Mouse (Mus musculus) embryo, embryonic 11.5 days (tissue): Measurements from ENCODE around the gene Vmn2r55.
"Not testable (repeated sequence)": the region's sequence is repeated elsewhere in the genome, so short reads cannot be mapped to it uniquely, and the experiment has no call there.

Experiments
- DNase-seq: peaks from one replicate; pipeline ENCODE4 v3.0.0-alpha.2; 2012; ENCODE audit warnings: low read depth, low spot score

Vmn2r55 gene

GRCm38 (mm10) chr7:12684903-12685302 lies at the start of gene Vmn2r55:
Gene Vmn2r55, minus strand, starts transcription at chr7:12685003.
- DNase-seq = not testable (repeated sequence)

DNA sequence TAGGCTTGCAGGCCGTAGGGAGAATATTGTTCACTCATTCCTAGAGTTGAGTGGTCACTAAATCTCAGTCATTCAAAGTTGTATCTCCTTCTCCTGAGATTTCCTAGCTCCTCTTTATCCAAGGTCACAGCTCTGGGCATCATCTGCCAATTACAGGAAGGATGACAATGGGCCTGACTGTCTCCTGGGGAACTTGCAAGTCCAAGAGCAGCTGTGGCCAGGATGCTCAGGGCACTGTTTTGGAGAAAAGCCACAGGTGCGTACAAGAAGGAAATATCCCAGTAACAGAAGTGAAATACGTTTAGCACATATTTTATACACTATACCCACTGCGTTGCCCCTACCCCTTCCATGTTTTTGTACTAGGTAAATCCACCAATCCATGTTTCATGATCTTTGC lies 44.6 kb downstream of the Vmn2r55 start, which contains the start of gene Vmn2r54:
Gene Vmn2r54, minus strand, starts transcription at position 101 of the 400 bp plus-strand sequence.
- DNase-seq = not testable (repeated sequence)

DNA sequence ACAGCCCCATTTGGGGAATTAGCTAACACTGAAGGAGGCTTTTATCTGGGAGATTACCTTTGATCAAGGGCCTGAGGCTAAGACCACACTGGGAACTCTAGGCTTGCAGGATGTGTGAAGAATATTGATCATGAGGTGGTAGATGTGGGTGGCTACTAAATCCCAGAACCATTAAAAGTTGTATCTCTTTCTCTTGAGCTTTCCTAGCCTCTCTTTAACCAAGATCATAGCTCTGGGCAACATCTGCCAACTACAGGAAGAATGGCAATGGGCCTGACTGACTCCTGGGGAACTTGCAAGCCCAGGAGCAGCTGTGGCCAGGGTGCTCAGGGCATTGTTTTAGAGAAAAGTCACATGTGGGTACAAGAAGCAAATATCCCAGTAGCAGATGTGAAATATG lies 76.1 kb downstream of the Vmn2r55 start, which contains the start of gene Vmn2r53:
Gene Vmn2r53, minus strand, starts transcription at position 101 of the 400 bp plus-strand sequence.
- DNase-seq = no peak
